Mouse (Mus musculus) adrenal gland, adult (tissue): ENCODE results near the gene Ppil2.

Source experiments
- DNase-seq, 2 experiments: peaks; one replicate each; pipeline ENCODE4 v3.0.0; 2022 to 2023; ENCODE audit warnings: low spot score in 1 of 2; ENCODE audit not compliant: inconsistent age in 2 of 2

The Ppil2 gene

GRCm38 (mm10) chr16:17102630-17103220 lies 8.3 kb downstream of the Ppil2 start:
- no peak for DNase-seq

DNA sequence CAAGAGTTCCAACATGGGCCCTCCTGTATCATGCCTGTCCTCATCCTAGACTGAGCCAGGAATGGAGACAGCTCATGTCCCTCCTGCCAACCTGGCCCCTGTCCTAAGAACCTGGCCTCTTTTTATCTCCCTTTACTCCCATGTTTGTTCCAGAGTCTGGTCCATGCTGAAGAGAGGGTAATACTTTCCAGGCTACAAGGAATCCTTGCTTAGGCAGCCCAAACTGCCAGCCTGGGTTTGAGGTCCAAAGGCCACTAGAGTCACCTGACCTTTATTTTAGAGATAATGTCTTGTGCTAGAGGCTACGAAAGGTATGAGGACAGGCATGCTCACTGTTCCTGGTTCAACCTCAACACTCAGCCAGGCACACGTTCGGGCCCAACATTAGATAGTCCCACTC lies 14.1 kb downstream of the Ppil2 start:
- DNase-seq, result no peak

- no peak for DNase-seq
These were observed 22.7 kb downstream of the Ppil2 start for GRCm38 (mm10) chr16:17088346-17088745.

DNA sequence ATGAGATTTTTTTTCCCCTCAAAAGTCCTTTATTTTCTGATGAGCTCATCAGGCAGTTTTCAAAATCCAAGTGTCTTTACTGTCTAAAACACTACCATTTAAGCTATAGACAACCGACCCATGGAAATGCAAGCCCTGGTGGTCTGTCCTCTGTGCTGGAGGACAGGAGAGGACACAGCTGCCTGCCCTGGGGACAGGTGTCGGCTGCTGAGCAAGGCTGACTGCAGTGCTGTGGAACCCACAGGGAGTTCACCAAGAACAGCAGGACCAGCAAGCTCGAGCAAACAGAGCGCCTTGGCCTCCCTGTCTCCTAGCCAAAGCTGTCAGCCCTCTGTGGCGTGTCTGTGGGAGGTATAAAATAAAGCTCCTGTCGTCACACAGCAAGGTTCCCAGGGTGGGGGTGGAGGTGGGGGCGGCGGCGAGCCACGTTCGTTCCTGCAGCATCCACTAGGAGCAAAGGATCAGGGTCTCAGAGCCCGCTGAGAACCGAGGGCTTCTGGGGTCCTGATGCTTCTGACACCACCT lies 24.3 kb downstream of the Ppil2 start:
- DNase-seq, result no peak

DNA sequence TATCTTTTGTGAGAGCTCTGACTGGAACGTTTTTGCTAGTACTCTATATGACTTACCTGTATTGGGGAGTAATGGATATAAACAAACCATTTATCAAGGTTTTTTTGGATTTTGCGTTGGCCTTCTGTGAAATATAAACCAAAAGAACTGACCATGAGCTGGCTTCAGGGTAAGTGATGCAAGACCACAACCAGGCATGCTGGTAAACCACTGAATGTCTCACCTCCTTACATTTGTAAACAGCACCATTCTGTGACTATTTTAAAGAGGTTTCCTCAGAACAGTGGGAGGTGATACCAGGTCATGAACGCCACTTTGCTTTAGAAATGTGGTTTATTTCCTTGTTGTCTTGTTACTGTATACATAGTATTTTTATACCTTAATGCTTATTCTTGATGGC lies 24.8 kb downstream of the Ppil2 start:
- DNase-seq, result peak in 1 of 2 experiments; percentile 70

GRCm38 (mm10) chr16:17085636-17086035 lies 25.4 kb downstream of the Ppil2 start:
- DNase-seq, result peak; percentile 79 to 87

DNA sequence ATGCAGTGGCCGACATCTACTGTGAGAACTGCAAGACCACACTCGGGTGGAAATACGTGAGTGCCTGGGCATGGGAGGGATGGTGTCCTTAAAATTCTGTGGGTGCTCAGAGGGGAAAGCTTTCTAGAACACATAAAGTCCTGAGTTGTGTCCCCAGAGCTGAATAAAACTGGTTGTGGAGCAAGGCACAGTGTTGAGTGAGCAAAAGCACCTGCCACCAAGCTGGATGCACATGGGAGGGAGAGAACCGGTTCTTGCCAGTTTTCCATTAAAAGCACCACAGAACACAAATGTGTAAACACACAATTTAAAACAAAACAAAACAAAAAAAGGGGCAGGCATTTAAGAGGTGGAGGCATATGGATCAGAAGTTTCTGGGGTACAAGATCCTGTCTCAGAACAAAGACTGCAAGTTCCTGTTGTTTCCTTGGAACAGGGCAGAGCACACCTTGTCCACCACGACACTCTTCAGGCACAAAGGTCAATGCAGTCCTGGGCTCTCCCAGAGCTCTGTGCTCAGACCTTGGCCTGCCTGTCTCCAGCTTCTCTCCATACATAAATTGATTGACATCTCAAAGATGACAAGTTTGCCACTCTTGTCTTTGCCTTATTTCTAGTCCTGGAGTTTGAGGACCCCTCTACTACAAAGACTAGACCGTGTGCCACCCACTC lies 28.8 kb downstream of the Ppil2 start:
- DNase-seq, result no peak

DNA sequence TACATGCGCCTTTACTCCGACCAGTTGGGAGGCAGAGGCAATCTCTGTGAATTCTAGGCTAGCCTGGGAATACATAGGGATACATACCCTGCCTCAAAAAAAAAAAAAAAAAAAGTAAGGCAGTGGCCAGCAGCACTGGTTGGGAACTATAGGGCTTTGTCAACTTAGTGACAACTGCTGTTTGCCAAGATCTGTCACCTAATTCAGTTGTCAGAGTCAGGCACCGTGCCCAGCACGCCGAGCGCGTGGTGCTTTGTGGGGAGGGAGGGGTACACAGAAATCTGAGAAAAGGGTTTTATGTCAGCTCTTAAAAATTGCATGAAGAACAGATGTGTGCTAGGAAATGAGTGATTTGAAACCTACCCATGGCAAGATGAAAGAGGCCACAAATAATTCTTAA lies 33.0 kb downstream of the Ppil2 start:
- no peak for DNase-seq

- DNase-seq, result no peak
These were observed 34.2 kb downstream of the Ppil2 start for GRCm38 (mm10) chr16:17076869-17077268.

- DNase-seq, result no peak
These were observed 34.8 kb downstream of the Ppil2 start for GRCm38 (mm10) chr16:17076301-17076700.

- no peak for DNase-seq
These were observed 38.1 kb downstream of the Ppil2 start for GRCm38 (mm10) chr16:17073000-17073399.

DNA sequence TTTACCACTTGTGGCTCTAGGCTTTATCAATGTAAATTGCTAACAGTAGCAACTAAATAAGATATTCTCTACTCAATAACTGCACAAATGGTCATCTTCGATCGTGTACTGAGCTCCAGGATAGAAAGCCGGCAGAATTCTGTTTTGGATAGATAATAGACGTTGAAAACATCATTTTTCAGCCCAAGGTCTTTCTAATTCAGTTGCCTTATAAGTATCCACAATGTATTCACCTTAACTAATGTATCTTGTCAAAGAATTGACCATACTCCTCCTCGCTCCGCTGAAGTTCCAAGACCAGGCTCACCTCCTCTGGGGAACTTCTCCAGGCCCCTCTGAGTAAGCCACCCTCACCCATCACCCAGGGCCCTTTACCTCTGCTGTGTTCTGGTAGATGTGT lies 40.3 kb downstream of the Ppil2 start:
- DNase-seq, result no peak

- peak; percentile 92 to 97 for DNase-seq
These were observed 41.3 kb downstream of the Ppil2 start, which contains the start of gene Ypel1 for GRCm38 (mm10) chr16:17069511-17070443. Gene Ypel1, plus strand, starts transcription at chr16:17069696.

GRCm38 (mm10) chr16:17067552-17067951 lies 43.5 kb downstream of the Ppil2 start:
- DNase-seq, result no peak

- no peak for DNase-seq
These were observed 48.7 kb downstream of the Ppil2 start for GRCm38 (mm10) chr16:17062338-17062737.

DNA sequence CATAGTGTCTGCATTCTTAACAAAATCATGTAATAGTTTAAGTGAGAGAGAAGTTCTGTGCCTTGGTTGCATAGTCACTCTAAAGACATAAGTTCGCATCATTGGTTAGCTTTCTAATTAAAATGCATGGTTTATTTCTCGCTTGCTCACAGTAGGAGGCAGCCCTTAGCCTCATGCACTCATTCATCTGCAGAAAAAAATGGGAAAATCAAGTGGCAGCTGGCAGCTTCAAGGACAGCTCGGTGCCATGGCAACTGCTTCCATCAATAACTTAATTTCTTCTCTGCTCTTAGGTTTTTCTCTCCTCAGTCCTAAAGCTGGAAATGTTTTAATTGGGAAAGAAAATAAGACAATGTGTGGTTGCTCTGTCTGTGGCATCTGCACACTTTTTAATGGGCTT lies 55.5 kb downstream of the Ppil2 start:
- DNase-seq, result no peak

DNA sequence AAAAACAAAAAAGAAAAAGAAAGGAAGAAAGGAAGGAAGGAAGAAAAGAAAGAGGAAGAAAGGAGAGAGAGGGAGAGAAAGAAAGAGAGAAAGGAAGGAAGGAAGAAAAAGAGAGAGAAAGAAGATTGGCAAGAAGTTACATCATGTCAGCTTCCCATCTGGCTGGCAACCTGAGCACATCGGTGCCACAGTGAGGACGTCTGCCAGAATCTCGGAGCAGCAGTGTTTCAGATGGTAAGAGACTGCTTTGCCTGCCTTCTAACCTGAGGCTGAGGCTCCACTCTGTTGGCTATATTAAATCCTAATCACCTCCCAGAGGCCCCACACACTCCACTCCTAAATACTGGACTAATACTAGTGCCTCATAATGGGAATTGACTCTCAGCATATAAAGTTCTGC lies 57.2 kb downstream of the Ppil2 start:
- no peak for DNase-seq

- no peak for DNase-seq
These were observed 59.0 kb downstream of the Ppil2 start for GRCm38 (mm10) chr16:17052087-17052486.

DNA sequence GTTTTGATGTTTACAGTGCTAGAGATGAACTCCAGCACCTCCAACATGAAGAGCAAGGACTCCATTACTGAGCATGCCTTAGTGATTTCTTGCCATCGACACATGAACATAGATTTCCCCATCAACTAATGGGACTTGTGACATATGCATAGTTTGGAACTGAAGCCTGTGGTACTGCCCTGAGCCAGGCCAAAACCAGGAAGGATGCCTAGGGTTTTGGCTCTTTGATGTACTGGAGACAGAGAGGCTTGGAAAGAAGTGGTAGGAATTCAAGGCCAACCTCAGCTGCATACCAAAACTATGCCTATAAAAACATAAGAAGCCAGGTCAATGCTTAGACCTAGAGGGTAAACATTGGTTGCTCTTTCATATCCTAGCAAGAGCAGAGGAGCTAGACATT lies 61.2 kb downstream of the Ppil2 start:
- DNase-seq, result no peak

DNA sequence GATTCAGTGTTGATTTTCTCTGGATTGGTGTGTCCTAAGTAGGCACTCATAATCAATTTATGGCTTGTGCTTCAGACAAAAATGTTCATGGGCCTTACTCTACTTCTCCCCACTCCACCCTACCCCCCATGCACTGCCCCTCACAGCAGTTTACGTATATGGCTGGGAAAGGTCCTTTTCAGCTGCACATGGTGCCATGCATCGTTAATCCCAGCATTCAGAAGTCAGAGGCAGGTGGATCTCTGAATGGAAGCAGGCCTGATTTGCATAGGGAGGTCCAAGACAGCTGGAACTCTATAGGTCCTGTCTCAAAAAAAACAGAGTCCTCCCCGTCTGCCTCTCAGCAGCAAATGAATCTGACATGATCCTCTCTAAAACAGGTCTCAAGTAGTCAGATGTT lies 65.8 kb downstream of the Ppil2 start:
- no peak for DNase-seq

DNA sequence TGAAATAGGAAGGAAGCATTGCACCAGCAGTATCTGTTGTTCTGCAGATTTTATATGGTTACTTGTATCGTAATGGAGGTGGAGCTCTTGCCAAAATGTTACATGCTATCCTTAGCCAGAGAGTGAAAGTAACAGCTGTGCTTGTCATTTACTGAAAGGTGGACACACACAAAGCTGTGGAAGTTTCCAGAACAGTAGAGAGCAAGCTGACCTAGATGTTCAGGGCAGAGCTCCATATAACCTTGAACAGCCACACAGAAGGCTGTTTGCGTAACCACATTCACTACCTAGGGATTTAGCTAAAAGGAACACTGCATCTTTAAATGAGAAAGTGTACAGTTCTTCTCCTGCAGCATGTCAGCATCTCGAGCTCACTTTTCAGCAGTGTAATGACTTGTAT lies 66.7 kb downstream of the Ppil2 start:
- DNase-seq, result peak; percentile 70 to 90

GRCm38 (mm10) chr16:17041417-17041816 lies 69.6 kb downstream of the Ppil2 start:
- no peak for DNase-seq
